Mouse (Mus musculus): ENCODE measurements around the gene Cntn2. TPM values are rescaled to one million over a fixed set of nuclear protein-coding genes. Genes with fewer than 3 reads are reported as not detected.

Gene Cntn2
- polyA plus RNA-seq, 1 experiment from 2014 or later = 134 TPM

- ATAC-seq = no peak
- peaks cover 18% of the 10 kb centered on the region for H3K36me3 ChIP-seq (ENCODE audit: control insufficient read depth, insufficient read depth)
- H3K4me1 ChIP-seq (replicated peaks; ENCODE audit: control insufficient read depth, insufficient read depth, low read length) = peaks cover 14% of the 10 kb centered on the region
- 34% methylated on average over 4 of the region's 4 CpGs for WGBS
- no peak overlapping the region for H3K27ac ChIP-seq (ENCODE audit: low read length)
- no peak overlapping the region for H3K4me3 ChIP-seq (replicated peaks; ENCODE audit: low read length)
- no peak overlapping the region for H3K4me2 ChIP-seq (ENCODE audit: low read length)
- H3K27me3 ChIP-seq (replicated peaks; ENCODE audit: control insufficient read depth, insufficient read depth, low read length) = no peaks in the 10 kb centered on the region
- H3K9ac ChIP-seq (replicated peaks; ENCODE audit: low read depth, low read length) = no peak overlapping the region
- H3K9me3 ChIP-seq (ENCODE audit: control insufficient read depth, low read length) = no peaks in the 10 kb centered on the region
Measured at GRCm38 (mm10) chr1:132523920-132524319, 19.1 kb downstream of the Cntn2 start.

DNA sequence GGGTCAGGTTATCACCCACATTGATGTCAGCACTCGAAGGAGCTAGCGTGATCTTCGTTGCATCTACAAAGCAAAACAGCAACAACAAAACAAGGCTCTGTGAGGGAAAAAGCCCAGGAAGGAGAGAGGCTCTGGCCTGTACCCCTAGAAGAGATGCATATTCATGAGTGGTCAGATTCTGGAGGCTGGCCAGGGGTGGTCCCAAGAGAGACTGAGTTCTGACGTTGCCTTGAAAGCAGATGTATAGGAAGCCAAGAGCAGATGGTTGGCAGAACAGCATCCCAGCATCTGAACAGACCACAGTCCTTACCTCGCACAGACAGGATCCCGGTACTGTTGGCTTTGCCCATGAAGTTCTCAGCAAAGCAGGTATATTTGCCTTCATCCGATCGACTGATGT, 20.0 kb downstream of the Cntn2 start:
- Histone ChIP-seq H3K9me3 (ENCODE audit: control insufficient read depth, low read length) (no peaks in the 10 kb centered on the region), H3K4me1 (replicated peaks; ENCODE audit: control insufficient read depth, insufficient read depth, low read length) (peaks cover 14% of the 10 kb centered on the region), H3K36me3 (ENCODE audit: control insufficient read depth, insufficient read depth) (peaks cover 20% of the 10 kb centered on the region), H3K9ac (replicated peaks; ENCODE audit: low read depth, low read length) (no peak overlapping the region), H3K4me2 (ENCODE audit: low read length) (no peak overlapping the region), H3K27me3 (replicated peaks; ENCODE audit: control insufficient read depth, insufficient read depth, low read length) (no peaks in the 10 kb centered on the region), H3K4me3 (replicated peaks; ENCODE audit: low read length) (no peak overlapping the region), H3K27ac (ENCODE audit: low read length) (no peak overlapping the region)
- no peak for ATAC-seq
- WGBS = 65% methylated on average over 8 of the region's 8 CpGs

- Histone ChIP-seq H3K27ac (ENCODE audit: low read length) (no peak overlapping the region), H3K36me3 (ENCODE audit: control insufficient read depth, insufficient read depth) (peaks cover 22% of the 10 kb centered on the region), H3K27me3 (replicated peaks; ENCODE audit: control insufficient read depth, insufficient read depth, low read length) (no peaks in the 10 kb centered on the region), H3K4me2 (ENCODE audit: low read length) (no peak overlapping the region), H3K4me1 (replicated peaks; ENCODE audit: control insufficient read depth, insufficient read depth, low read length) (peaks cover 4% of the 10 kb centered on the region), H3K9me3 (ENCODE audit: control insufficient read depth, low read length) (no peaks in the 10 kb centered on the region), H3K9ac (replicated peaks; ENCODE audit: low read depth, low read length) (no peak overlapping the region), H3K4me3 (replicated peaks; ENCODE audit: low read length) (no peak overlapping the region)
- peak; percentile 63; the same call in 1 of the 2 replicates for ATAC-seq
- 24% methylated on average over 3 of the region's 6 CpGs for WGBS
Measured at GRCm38 (mm10) chr1:132520764-132521163, 22.3 kb downstream of the Cntn2 start.

- H3K36me3 ChIP-seq (ENCODE audit: control insufficient read depth, insufficient read depth) = peaks cover 22% of the 10 kb centered on the region
- 89% methylated on average over 11 of the region's 11 CpGs for WGBS
- H3K27me3 ChIP-seq (replicated peaks; ENCODE audit: control insufficient read depth, insufficient read depth, low read length) = no peaks in the 10 kb centered on the region
- no peaks in the 10 kb centered on the region for H3K9me3 ChIP-seq (ENCODE audit: control insufficient read depth, low read length)
- no peak for ATAC-seq
- no peaks in the 10 kb centered on the region for H3K4me1 ChIP-seq (replicated peaks; ENCODE audit: control insufficient read depth, insufficient read depth, low read length)
- no peak overlapping the region for H3K4me3 ChIP-seq (replicated peaks; ENCODE audit: low read length)
- H3K9ac ChIP-seq (replicated peaks; ENCODE audit: low read depth, low read length) = no peak overlapping the region
- no peak overlapping the region for H3K4me2 ChIP-seq (ENCODE audit: low read length)
- no peak overlapping the region for H3K27ac ChIP-seq (ENCODE audit: low read length)
Measured at GRCm38 (mm10) chr1:132519734-132520133, 23.3 kb downstream of the Cntn2 start.

DNA sequence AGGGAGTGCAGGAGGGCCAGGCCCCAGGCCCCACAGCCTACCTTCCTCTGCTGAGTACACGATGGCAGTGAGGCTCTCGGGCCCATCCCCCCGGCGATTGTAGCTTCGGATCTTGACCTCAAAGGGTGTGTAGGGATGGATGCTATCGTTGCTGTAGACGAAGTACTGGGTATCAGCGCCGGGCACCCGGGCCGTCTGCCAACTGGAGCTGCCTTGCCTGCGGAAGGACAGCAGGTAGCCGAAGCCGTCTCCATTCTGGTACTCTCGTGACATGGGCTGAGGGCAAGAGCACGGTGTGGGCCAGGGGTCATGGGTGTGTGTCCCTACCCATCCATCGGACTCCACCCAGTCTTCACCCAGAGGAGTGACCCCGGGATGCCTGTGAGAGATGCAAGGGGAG, 24.4 kb downstream of the Cntn2 start:
- H3K36me3 ChIP-seq (ENCODE audit: control insufficient read depth, insufficient read depth) = peaks cover 20% of the 10 kb centered on the region
- H3K4me2 ChIP-seq (ENCODE audit: low read length) = no peak overlapping the region
- H3K27me3 ChIP-seq (replicated peaks; ENCODE audit: control insufficient read depth, insufficient read depth, low read length) = no peaks in the 10 kb centered on the region
- no peak overlapping the region for H3K9ac ChIP-seq (replicated peaks; ENCODE audit: low read depth, low read length)
- WGBS = 81% methylated on average over 18 of the region's 18 CpGs
- H3K4me1 ChIP-seq (replicated peaks; ENCODE audit: control insufficient read depth, insufficient read depth, low read length) = no peaks in the 10 kb centered on the region
- no peak overlapping the region for H3K27ac ChIP-seq (ENCODE audit: low read length)
- H3K4me3 ChIP-seq (replicated peaks; ENCODE audit: low read length) = no peak overlapping the region
- no peaks in the 10 kb centered on the region for H3K9me3 ChIP-seq (ENCODE audit: control insufficient read depth, low read length)
- ATAC-seq = no peak

DNA sequence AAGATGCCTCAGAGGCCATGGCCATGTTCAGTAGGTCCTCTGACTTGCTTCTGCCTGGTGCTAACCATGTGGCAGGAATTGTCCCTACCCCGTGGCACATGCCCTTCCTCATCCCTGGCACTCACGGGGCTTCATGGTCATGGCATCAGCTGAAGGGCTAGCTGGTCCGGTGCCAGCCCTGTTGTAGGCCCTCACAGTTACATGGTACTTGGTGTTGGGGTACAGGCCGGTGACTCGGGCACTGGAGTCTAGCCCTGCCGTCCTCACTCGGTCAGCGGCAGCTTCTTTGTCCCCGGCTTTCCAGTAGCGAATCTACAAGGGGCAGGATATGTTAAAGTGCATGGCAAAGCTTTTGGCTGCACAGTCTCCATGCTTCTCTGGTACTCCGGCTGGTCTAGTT, 26.3 kb downstream of the Cntn2 start:
- ATAC-seq = no peak
- Histone ChIP-seq H3K27me3 (replicated peaks; ENCODE audit: control insufficient read depth, insufficient read depth, low read length) (no peaks in the 10 kb centered on the region), H3K27ac (ENCODE audit: low read length) (no peak overlapping the region), H3K4me3 (replicated peaks; ENCODE audit: low read length) (no peak overlapping the region), H3K9me3 (ENCODE audit: control insufficient read depth, low read length) (no peaks in the 10 kb centered on the region), H3K4me1 (replicated peaks; ENCODE audit: control insufficient read depth, insufficient read depth, low read length) (0 out of 2 replicates have a peak, but pooled peaks cover 2% of the 10 kb centered on the region), H3K36me3 (ENCODE audit: control insufficient read depth, insufficient read depth) (peaks cover 12% of the 10 kb centered on the region), H3K4me2 (ENCODE audit: low read length) (no peak overlapping the region), H3K9ac (replicated peaks; ENCODE audit: low read depth, low read length) (no peak overlapping the region)
- WGBS = 87% methylated on average over 11 of the region's 11 CpGs

DNA sequence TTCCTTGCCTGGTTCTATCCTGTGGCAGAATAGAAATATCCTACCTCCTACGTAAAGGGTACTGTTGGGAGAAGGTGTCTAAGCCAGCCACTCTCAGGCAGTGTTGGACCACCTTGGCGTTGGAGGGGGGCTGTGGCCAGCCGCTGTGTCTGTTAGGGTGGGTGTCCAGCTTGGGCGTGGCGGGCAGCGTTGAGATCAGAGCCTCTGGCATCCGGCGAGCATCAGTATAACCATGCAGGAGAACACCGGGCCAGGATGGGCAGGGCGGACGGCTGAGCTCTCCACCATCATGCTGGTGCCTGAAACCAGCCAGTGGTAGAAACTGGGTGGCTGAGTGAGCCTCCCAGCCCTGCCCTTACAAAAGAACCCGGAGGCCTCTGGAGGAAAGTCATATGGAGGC, 27.7 kb downstream of the Cntn2 start:
- no peak overlapping the region for H3K27ac ChIP-seq (ENCODE audit: low read length)
- peaks cover 2% of the 10 kb centered on the region; the same call in 1 of the 2 replicates for H3K4me1 ChIP-seq (replicated peaks; ENCODE audit: control insufficient read depth, insufficient read depth, low read length)
- no peak for ATAC-seq
- no peak overlapping the region for H3K4me3 ChIP-seq (replicated peaks; ENCODE audit: low read length)
- H3K36me3 ChIP-seq (ENCODE audit: control insufficient read depth, insufficient read depth) = peaks cover 7% of the 10 kb centered on the region; the same call in 1 of the 2 replicates
- no peaks in the 10 kb centered on the region for H3K9me3 ChIP-seq (ENCODE audit: control insufficient read depth, low read length)
- no peak overlapping the region for H3K4me2 ChIP-seq (ENCODE audit: low read length)
- 91% methylated on average over 12 of the region's 12 CpGs for WGBS
- no peaks in the 10 kb centered on the region for H3K27me3 ChIP-seq (replicated peaks; ENCODE audit: control insufficient read depth, insufficient read depth, low read length)
- H3K9ac ChIP-seq (replicated peaks; ENCODE audit: low read depth, low read length) = no peak overlapping the region

GRCm38 (mm10) chr1:132512106-132512505, 30.9 kb downstream of the Cntn2 start:
- H3K9me3 ChIP-seq (ENCODE audit: control insufficient read depth, low read length) = no peaks in the 10 kb centered on the region
- peaks cover 2% of the 10 kb centered on the region; the same call in 1 of the 2 replicates for H3K4me1 ChIP-seq (replicated peaks; ENCODE audit: control insufficient read depth, insufficient read depth, low read length)
- H3K4me2 ChIP-seq (ENCODE audit: low read length) = no peak overlapping the region
- H3K27ac ChIP-seq (ENCODE audit: low read length) = no peak overlapping the region
- no peaks in the 10 kb centered on the region for H3K27me3 ChIP-seq (replicated peaks; ENCODE audit: control insufficient read depth, insufficient read depth, low read length)
- H3K36me3 ChIP-seq (ENCODE audit: control insufficient read depth, insufficient read depth) = 0 out of 2 replicates have a peak, but pooled peaks cover 6% of the 10 kb centered on the region
- ATAC-seq = no peak
- 75% methylated on average over 8 of the region's 8 CpGs for WGBS
- H3K4me3 ChIP-seq (replicated peaks; ENCODE audit: low read length) = no peak overlapping the region
- no peak overlapping the region for H3K9ac ChIP-seq (replicated peaks; ENCODE audit: low read depth, low read length)

DNA sequence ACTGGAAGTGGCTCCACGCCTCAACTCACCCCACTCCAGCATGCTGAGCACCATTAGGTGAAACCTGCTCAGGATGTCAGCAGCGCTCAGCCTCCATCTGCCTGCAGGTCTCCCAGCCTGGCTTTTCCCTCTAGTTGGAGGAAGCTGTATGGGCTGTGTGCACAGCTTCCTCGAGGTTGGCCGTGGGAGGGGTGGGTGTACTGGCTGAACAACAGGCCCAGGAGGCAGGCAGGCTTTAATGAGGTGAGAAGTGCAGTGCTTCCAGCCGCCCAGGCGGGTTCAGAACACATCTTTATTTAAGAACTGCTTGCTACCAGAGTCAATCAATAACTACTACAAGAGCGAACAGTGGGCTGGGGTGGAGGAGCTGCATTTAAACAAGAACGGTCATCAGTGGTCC, 31.5 kb downstream of the Cntn2 start:
- WGBS = 55% methylated on average over 8 of the region's 8 CpGs
- Histone ChIP-seq H3K27me3 (replicated peaks; ENCODE audit: control insufficient read depth, insufficient read depth, low read length) (no peaks in the 10 kb centered on the region), H3K9me3 (ENCODE audit: control insufficient read depth, low read length) (no peaks in the 10 kb centered on the region), H3K36me3 (ENCODE audit: control insufficient read depth, insufficient read depth) (0 out of 2 replicates have a peak, but pooled peaks cover 4% of the 10 kb centered on the region), H3K27ac (ENCODE audit: low read length) (peak overlapping the region; percentile 20), H3K4me3 (replicated peaks; ENCODE audit: low read length) (no peak overlapping the region), H3K4me2 (ENCODE audit: low read length) (no peak overlapping the region), H3K4me1 (replicated peaks; ENCODE audit: control insufficient read depth, insufficient read depth, low read length) (peaks cover 2% of the 10 kb centered on the region; the same call in 1 of the 2 replicates), H3K9ac (replicated peaks; ENCODE audit: low read depth, low read length) (no peak overlapping the region)
- peak; percentile 21; the same call in 1 of the 2 replicates for ATAC-seq

DNA sequence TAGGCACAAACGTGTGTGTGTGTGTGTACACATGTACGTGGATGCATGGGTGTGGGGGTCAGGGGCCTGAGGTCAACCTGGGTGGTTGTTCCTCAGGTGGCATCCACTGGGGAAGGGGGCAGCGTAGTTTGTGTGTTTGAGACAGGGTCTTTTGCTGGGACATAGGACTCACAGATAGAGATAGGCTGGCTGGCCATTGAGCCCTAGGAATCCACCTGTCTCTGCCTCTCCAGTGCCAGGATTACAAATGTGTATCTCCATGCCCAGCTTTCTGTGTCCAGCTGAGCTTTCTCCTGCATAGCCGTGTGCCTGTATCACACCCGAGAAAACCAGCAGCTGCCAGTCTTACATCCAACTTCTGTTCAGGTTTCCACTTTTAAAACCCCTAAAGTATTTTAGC, 33.3 kb downstream of the Cntn2 start:
- Histone ChIP-seq H3K9me3 (ENCODE audit: control insufficient read depth, low read length) (no peaks in the 10 kb centered on the region), H3K36me3 (ENCODE audit: control insufficient read depth, insufficient read depth) (0 out of 2 replicates have a peak, but pooled peaks cover 4% of the 10 kb centered on the region), H3K4me3 (replicated peaks; ENCODE audit: low read length) (no peak overlapping the region), H3K4me1 (replicated peaks; ENCODE audit: control insufficient read depth, insufficient read depth, low read length) (peaks cover 7% of the 10 kb centered on the region; the same call in 1 of the 2 replicates), H3K27me3 (replicated peaks; ENCODE audit: control insufficient read depth, insufficient read depth, low read length) (no peaks in the 10 kb centered on the region), H3K9ac (replicated peaks; ENCODE audit: low read depth, low read length) (no peak overlapping the region), H3K27ac (ENCODE audit: low read length) (peak overlapping the region; percentile 27; the same call in 1 of the 2 replicates), H3K4me2 (ENCODE audit: low read length) (no peak overlapping the region)
- 81% methylated on average over 5 of the region's 5 CpGs for WGBS
- ATAC-seq = no peak

All from forebrain, embryonic 16.5 days (tissue).